Mouse (Mus musculus) CH12.LX (cell line): Measurements from ENCODE around the gene Golph3.

Experiments
- E2F4 ChIP-seq: IDR thresholded peaks from 2 replicates; pipeline ENCODE4 v1.6.1; 2011; ENCODE audit warnings: low read depth, low read length, improper control_type of control experiment; ENCODE audit not compliant: insufficient replicate concordance
- MXI1 ChIP-seq: IDR thresholded peaks from 2 replicates; pipeline ENCODE4 v1.6.1; 2011; ENCODE audit warnings: mild to moderate bottlenecking, low read depth, low read length, improper control_type of control experiment
- POLR2A ChIP-seq: IDR thresholded peaks from 2 replicates; pipeline ENCODE4 v1.6.1; 2011; ENCODE audit warnings: low read depth, mild to moderate bottlenecking, improper control_type of control experiment, low read length

DNA sequence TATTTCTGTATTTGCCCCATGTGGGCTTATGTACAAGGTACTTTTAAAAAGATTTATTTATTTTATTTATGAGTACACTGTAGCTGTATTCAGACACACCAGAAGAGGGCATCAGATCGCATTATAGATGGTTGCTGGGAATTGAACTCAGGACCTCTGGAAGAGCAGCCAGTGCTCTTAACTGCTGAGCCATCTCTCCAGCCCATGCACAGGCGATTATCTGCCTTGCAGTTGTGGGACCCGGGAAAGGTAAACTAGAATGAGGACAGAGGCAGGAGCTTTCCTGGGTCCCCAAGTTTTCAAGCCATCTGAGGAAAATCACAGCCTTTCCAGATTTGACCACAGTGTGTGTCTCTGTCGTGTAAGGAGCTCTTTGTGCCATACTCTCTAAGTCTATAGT lies 47.6 kb downstream of the Golph3 start:
- TF ChIP-seq E2F4: no peak
- no peak for TF ChIP-seq POLR2A
- TF ChIP-seq MXI1: no peak
